Mouse (Mus musculus) adipocyte (in vitro differentiated cells): ENCODE measurements around the gene Ctbs.
"Not testable (repeated sequence)": the region's sequence is repeated elsewhere in the genome, so short reads cannot be mapped to it uniquely, and the experiment has no call there.

Experiments
- DNase-seq: peaks from one replicate; pipeline ENCODE4 v3.0.0-alpha.2; 2016; ENCODE audit warnings: low spot score

Ctbs gene

GRCm38 (mm10) chr3:146449745-146450250 lies at the start of gene Ctbs:
TSS of gene Ctbs (plus strand) at chr3:146449795.
- no peak for DNase-seq

GRCm38 (mm10) chr3:146403770-146404169 lies 45.8 kb upstream of the Ctbs start:
- DNase-seq: no peak

- DNase-seq: peak; percentile 86
These were observed 45.0 kb upstream of the Ctbs start, which contains the start of gene Ssx2ip for GRCm38 (mm10) chr3:146404311-146405201. TSS of gene Ssx2ip (plus strand) at chr3:146404642.

GRCm38 (mm10) chr3:146405213-146406006 lies 44.2 kb upstream of the Ctbs start:
- DNase-seq: no peak

- no peak for DNase-seq
These were observed 43.6 kb upstream of the Ctbs start for GRCm38 (mm10) chr3:146406007-146406341.

GRCm38 (mm10) chr3:146407086-146407721 lies 42.4 kb upstream of the Ctbs start:
- no peak for DNase-seq

GRCm38 (mm10) chr3:146410114-146410513 lies 39.5 kb upstream of the Ctbs start:
- DNase-seq: no peak

GRCm38 (mm10) chr3:146412008-146412407 lies 37.6 kb upstream of the Ctbs start:
- no peak for DNase-seq

GRCm38 (mm10) chr3:146412480-146412879 lies 37.1 kb upstream of the Ctbs start:
- DNase-seq: no peak

- no peak for DNase-seq
These were observed 36.6 kb upstream of the Ctbs start for GRCm38 (mm10) chr3:146413016-146413415.

- DNase-seq: no peak
These were observed 35.6 kb upstream of the Ctbs start for GRCm38 (mm10) chr3:146413992-146414391.

GRCm38 (mm10) chr3:146414555-146414954 lies 35.0 kb upstream of the Ctbs start:
- no peak for DNase-seq

- DNase-seq: no peak
These were observed 31.7 kb upstream of the Ctbs start for GRCm38 (mm10) chr3:146417873-146418272.

GRCm38 (mm10) chr3:146418901-146419300 lies 30.7 kb upstream of the Ctbs start:
- no peak for DNase-seq

- no peak for DNase-seq
These were observed 30.1 kb upstream of the Ctbs start for GRCm38 (mm10) chr3:146419534-146419933.

GRCm38 (mm10) chr3:146419992-146420537 lies 29.5 kb upstream of the Ctbs start:
- DNase-seq: no peak

GRCm38 (mm10) chr3:146421787-146422186 lies 27.8 kb upstream of the Ctbs start:
- no peak for DNase-seq

- DNase-seq: no peak
These were observed 25.9 kb upstream of the Ctbs start for GRCm38 (mm10) chr3:146423710-146424109.

GRCm38 (mm10) chr3:146424306-146424900 lies 25.2 kb upstream of the Ctbs start:
- DNase-seq: no peak

- DNase-seq: no peak
These were observed 23.7 kb upstream of the Ctbs start for GRCm38 (mm10) chr3:146425902-146426301.

GRCm38 (mm10) chr3:146426489-146426888 lies 23.1 kb upstream of the Ctbs start:
- no peak for DNase-seq

GRCm38 (mm10) chr3:146433063-146433462 lies 16.5 kb upstream of the Ctbs start:
- not testable (repeated sequence) for DNase-seq
